Mouse (Mus musculus): ENCODE results near the gene Exog. TPM values are rescaled to one million over a fixed set of nuclear protein-coding genes. Genes with fewer than 3 reads are reported as not detected.
A peak's percentile ranks its signal among the peaks of the same experiment; 100 is the strongest.

Gene Exog
- total RNA-seq (2021): 1 to 10 TPM; 1.4 to 1.7 TPM
- long read RNA-seq, experiment 1, partial matches to known transcripts: 0 of 4 reads
- long read RNA-seq, experiment 1, other reads (novel, unspliced or antisense): 0 of 4 reads
- long read RNA-seq, experiment 2, partial matches to known transcripts: 0 of 3 reads
- long read RNA-seq, experiment 2, other reads (novel, unspliced or antisense): 1 of 3 reads

- DNase-seq: peak; percentile 95
These were observed at the start of gene Exog for GRCm38 (mm10) chr9:119444738-119445429. TSS of gene Exog (plus strand) at chr9:119444943.

GRCm38 (mm10) chr9:119401351-119401750 is 43.4 kb upstream of the Exog start:
- DNase-seq: no peak

- peak; percentile 94 for DNase-seq
These were observed 42.9 kb upstream of the Exog start, which contains the start of gene Acvr2b for GRCm38 (mm10) chr9:119401801-119402214. TSS of gene Acvr2b (plus strand) at chr9:119402118.

GRCm38 (mm10) chr9:119402253-119403235 is 42.2 kb upstream of the Exog start:
- DNase-seq: peak; percentile 40

- peak; percentile 19 for DNase-seq
These were observed 41.5 kb upstream of the Exog start for GRCm38 (mm10) chr9:119403236-119403641.

- no peak for DNase-seq
These were observed 40.7 kb upstream of the Exog start for GRCm38 (mm10) chr9:119404090-119404489.

GRCm38 (mm10) chr9:119407884-119408283 is 36.9 kb upstream of the Exog start:
- DNase-seq: peak; percentile 60

GRCm38 (mm10) chr9:119408898-119409664 is 35.7 kb upstream of the Exog start:
- peak; percentile 73 for DNase-seq

GRCm38 (mm10) chr9:119409864-119410263 is 34.9 kb upstream of the Exog start:
- DNase-seq: no peak

- DNase-seq: no peak
These were observed 26.7 kb upstream of the Exog start for GRCm38 (mm10) chr9:119418025-119418424.

- DNase-seq: no peak
These were observed 24.8 kb upstream of the Exog start for GRCm38 (mm10) chr9:119419852-119420438.

- DNase-seq: peak; percentile 78
These were observed 19.3 kb upstream of the Exog start for GRCm38 (mm10) chr9:119425217-119425975.

- DNase-seq: no peak
These were observed 18.7 kb upstream of the Exog start for GRCm38 (mm10) chr9:119425976-119426415.

GRCm38 (mm10) chr9:119426483-119426882 is 18.3 kb upstream of the Exog start:
- DNase-seq: no peak

- DNase-seq: peak; percentile 71
These were observed 14.4 kb upstream of the Exog start for GRCm38 (mm10) chr9:119430311-119430710.

GRCm38 (mm10) chr9:119435855-119436254 is 8.9 kb upstream of the Exog start:
- no peak for DNase-seq

GRCm38 (mm10) chr9:119438065-119438464 is 6.7 kb upstream of the Exog start:
- no peak for DNase-seq

- peak; percentile 44 for DNase-seq
These were observed 6.2 kb upstream of the Exog start for GRCm38 (mm10) chr9:119438498-119439000.

GRCm38 (mm10) chr9:119445737-119446136 is 994 bp downstream of the Exog start:
- no peak for DNase-seq

- no peak for DNase-seq
These were observed 11.2 kb downstream of the Exog start for GRCm38 (mm10) chr9:119455967-119456366.

Measured in gastrocnemius, postnatal 25 days (tissue).